Mouse (Mus musculus) spleen, embryonic (tissue): Measurements from ENCODE around the gene Htr6.

Experiments
- CTCF ChIA-PET: fragments of 350-600 bp; sonication (Branson Sonifier 250); formaldehyde crosslinking; loops from one replicate; lab custom pipeline; 2022; lab: Charles Lee

The Htr6 gene

GRCm38 (mm10) chr4:139048518-139048917 is 26.9 kb downstream of the Htr6 start:
- CTCF ChIA-PET, result no interaction called here

DNA sequence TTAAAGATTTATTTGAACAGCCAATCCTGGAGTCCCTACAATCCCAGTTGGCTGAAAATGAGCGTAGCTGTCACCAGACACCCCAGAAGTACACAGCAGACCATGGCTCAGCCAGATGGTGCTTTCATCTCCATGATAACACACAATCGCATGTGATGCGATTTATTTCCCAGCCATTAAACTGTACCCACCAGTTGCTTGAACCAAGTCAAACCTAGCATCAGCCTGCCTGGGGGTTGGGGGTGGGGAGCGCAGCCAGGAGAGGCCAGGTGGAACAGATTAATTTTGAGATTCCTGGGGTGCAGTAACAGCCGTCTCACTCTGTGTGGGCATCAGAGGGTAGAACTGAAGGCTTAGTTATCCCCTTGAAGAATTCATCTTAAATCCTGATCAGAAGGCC is 29.0 kb downstream of the Htr6 start:
- CTCF ChIA-PET, result interaction anchor here (0.6 kb wide), 1 partner anchor 14 kb away, joined by 3 read pairs; no protein-coding TSS in a partner anchor

DNA sequence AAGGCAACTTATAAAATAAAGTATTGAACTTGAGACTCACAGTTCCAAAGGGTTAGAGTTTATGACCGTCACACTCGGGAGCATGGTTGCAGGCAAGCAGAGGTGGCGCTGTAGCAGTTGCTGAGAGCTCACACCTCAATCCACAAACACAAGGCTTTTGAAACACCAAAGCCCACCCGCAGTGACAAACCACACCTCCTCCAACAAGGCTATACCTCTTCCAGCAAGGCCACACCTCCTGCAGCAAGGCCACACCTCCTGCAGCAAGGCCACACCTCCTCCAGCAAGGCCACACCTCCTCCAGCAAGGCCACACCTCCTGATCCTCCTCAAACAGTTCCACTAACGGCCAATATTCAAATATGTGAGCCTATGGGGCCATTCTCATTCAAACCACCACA is 30.8 kb downstream of the Htr6 start:
- CTCF ChIA-PET, result interaction anchor here (0.6 kb wide), 1 partner anchor 640 kb away, joined by 3 read pairs; no protein-coding TSS in a partner anchor

DNA sequence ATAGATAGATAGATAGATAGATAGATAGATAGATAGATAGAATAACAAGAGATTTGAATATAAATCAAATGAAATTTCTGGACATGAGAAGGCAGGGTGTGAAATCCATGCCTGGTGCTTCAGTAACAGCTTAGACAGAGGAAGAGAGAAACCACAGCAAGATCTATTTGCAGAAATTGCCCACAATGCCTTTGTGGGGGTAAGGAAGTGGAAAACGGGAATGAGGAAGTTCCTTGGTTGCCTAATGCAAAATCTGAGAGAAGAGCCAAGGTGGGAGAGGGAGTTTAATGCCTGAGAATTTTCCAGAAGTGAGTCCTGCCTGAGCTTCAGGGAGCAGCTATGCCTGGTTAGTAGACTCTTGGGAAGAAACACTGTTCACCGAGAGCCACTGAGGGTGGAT is 31.8 kb downstream of the Htr6 start:
- CTCF ChIA-PET, result interaction anchor here (0.6 kb wide), 1 partner anchor 639 kb away, joined by 3 read pairs; no protein-coding TSS in a partner anchor

DNA sequence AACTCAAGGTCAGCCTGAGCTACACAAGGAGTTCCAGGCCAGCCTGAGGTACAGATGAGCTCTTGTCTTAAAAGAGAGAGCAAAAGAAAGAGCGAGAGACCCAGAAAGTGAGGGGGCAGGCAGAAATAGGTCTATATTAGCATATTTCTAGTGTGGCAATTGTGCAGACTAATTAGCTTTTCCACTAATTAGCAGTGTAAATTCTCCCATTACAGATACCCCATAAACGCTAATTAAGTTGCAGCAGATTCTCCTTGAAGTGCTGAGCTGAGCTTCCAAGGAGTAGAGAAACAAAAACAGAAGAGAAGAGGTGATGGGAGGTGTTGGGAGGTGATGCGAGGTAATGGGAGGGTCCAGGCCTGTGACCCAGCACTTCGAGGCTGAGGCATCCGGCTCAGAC is 32.8 kb downstream of the Htr6 start:
- CTCF ChIA-PET, result no interaction called here

DNA sequence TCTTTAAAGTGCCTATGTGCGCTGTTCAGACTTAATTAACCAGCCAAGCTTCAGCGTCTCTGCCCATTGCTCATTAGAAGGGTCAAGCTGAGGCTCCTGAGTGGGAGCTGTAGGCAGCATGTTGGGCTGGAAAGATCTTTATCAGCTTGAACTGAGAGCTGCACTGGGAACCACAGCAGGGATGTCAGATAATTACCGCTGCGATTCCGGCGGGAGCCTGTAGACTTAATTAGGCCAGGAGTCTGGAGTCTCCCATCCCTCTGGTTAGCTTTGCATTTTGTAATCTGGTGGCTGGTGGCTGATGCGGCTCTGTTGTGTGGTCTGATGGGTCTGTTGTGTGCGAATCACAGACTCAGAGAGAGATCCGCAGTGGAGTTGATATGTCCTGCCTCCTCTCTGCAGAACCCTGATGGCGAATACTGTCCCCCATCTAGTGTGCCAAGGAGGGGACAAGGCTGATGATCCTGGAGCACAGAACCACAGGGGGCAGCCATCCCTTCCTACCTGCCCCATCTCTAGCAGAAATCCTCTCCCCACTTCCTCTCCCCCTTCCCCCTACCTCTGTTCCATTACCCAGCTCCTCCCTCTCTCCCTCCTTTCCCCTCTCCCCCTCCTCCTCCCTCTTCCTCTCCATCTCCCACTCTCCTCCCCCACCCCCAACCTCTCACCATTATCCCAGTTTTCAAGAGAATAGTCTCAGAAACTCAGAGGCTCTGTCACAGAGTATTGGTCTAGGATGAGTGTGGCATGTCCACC is 35.1 kb downstream of the Htr6 start:
- CTCF ChIA-PET, result no interaction called here

GRCm38 (mm10) chr4:139037795-139038607 is 37.4 kb downstream of the Htr6 start:
- CTCF ChIA-PET, result no interaction called here

DNA sequence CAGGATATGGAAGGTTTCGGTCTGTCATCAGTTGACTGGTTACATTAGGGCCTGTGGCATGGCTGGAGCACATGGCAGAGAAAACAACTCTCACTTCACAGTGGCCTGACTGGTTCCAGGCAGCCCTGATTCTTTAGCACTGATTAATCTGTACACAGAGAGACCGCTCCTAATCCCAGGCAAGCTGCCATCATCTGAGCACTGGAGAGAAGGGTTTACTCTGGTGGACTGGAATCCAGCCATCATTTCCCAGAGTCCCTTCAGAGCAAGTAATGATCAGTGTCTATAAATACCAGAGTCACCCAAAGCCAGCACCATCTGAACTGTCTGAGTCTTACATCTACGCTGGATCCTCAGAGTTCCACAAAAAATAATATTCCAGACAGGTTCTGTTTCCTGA is 39.6 kb downstream of the Htr6 start:
- CTCF ChIA-PET, result no interaction called here

- CTCF ChIA-PET, result no interaction called here
Observed at GRCm38 (mm10) chr4:139034942-139035341, 40.4 kb downstream of the Htr6 start.

DNA sequence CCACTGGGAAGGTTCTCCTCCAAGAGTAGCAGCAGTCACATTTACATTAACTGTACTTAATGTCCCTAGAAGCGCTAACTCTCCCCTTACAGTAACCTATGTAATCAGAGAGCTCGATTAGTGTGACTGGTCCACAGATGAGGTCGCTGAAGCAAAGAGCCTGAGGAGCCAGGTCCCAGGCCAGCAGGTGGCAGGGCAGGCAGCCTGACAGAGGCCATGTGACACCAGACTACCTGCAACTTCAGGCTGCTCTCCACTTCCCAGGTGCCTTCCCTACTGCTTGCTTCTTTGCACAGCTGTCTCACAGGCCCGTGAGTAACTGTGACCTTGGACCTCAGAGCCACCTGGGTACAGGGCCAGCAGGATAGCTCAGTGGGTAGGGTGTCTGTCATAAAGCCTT is 40.8 kb downstream of the Htr6 start:
- CTCF ChIA-PET, result no interaction called here

DNA sequence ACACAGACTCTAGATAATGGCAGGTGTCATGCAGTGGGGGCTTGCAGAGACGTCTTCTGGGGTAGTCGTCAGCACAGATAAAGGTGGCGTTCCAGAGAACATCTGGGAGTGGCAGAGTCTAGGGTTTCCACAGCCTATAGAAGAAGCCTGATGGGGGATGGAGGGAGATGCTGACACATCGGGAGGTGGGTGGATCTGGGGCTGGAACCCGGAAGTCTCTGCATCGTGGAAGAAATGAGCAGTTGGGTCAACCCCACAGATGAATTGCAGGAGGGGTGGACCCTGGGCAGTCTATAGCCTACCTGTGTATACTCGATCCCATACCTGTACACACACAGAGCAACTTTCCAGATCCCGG is 41.4 kb downstream of the Htr6 start:
- CTCF ChIA-PET, result no interaction called here

- CTCF ChIA-PET, result no interaction called here
Observed at GRCm38 (mm10) chr4:139033263-139034009, 41.9 kb downstream of the Htr6 start.

GRCm38 (mm10) chr4:139032521-139032920 is 42.8 kb downstream of the Htr6 start:
- CTCF ChIA-PET, result interaction anchor here (0.6 kb wide), 1 partner anchor 13 kb away, joined by 3 read pairs; no protein-coding TSS in a partner anchor

GRCm38 (mm10) chr4:139030675-139031074 is 44.7 kb downstream of the Htr6 start:
- CTCF ChIA-PET, result interaction anchor here (0.6 kb wide), 1 partner anchor 1199 kb away, joined by 10 read pairs; no protein-coding TSS in a partner anchor

DNA sequence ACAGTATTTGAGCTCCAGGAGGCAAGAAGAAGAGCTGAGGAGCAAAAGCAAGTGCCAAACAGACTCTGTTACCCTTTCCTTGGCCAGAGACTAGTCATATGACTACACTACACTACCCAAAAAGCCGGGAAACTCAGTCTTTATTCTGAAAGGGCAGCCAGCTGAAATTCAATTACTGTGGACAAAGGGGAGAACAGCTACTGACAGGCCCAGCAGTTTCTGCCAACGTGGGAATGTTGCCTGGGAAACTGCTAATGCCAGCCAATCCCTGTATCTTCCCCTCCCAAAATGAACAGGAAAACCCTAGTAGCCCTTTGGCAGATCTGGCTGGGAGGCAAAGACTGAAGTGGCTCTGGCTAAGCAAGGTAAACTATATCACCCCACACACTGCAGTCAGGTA is 51.0 kb downstream of the Htr6 start:
- CTCF ChIA-PET, result no interaction called here

- CTCF ChIA-PET, result no interaction called here
Observed at GRCm38 (mm10) chr4:139020385-139020784, 55.0 kb downstream of the Htr6 start.

GRCm38 (mm10) chr4:139019413-139019812 is 56.0 kb downstream of the Htr6 start:
- CTCF ChIA-PET, result no interaction called here

GRCm38 (mm10) chr4:139018976-139019375 is 56.4 kb downstream of the Htr6 start:
- CTCF ChIA-PET, result no interaction called here

DNA sequence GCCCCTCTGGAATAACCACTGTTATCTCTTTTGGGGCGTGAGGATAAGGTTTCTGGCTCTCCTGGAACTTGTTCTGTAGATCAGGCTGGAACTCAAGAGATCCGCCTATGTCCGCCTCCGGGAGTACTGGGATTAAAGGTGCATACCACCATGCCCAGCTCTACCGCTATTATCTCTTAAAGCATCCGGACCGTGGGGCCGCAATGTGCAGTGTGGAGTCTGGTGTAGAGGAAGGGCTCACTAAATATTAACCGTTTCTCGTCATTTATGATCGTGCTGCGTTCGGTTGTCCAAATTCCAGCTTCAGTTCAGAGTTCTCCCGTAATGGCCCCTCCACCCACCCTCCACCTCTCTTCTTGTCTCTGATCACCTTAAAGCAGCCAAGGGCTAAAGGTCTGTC is 57.0 kb downstream of the Htr6 start:
- CTCF ChIA-PET, result no interaction called here

GRCm38 (mm10) chr4:139014793-139015192 is 60.6 kb downstream of the Htr6 start:
- CTCF ChIA-PET, result interaction anchor here (0.6 to 0.8 kb wide), 2 partner anchors 28 to 1946 kb away, joined by 3 to 10 read pairs; no protein-coding TSS in a partner anchor

DNA sequence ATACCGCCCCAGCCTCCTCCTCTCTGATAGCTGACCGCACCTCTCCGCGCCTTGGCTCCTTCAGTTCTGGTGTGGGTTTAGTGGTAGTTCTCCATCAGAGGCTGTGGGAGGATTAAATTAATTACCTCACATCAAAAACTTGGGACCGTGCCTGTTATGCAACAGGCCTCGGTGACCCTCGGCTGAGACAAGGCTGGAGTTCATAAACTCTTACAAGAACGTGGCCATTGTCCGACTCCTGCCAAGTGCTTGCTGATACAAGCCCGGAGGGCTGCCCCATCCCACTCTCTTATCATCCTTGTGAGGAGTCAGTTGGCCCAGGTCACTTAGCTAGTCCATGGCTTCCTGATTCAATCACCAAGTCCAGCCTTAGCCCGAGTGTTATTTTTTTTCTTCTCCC is 62.1 kb downstream of the Htr6 start:
- CTCF ChIA-PET, result no interaction called here

- CTCF ChIA-PET, result no interaction called here
Observed at GRCm38 (mm10) chr4:139011201-139011702, 64.1 kb downstream of the Htr6 start.
